Mouse (Mus musculus) retina, postnatal 1 day (tissue): Measurements from ENCODE around the gene Ddx42.

ENCODE experiments used
- DNase-seq: peaks from one replicate; pipeline ENCODE4 v3.0.0-alpha.2; 2012

Gene Ddx42

GRCm38 (mm10) chr11:106271131-106271793 lies 54.5 kb downstream of the Ddx42 start:
- no peak for DNase-seq

- DNase-seq = no peak
These were observed 55.3 kb downstream of the Ddx42 start for GRCm38 (mm10) chr11:106271794-106272643.

- peak; percentile 99 for DNase-seq
These were observed 56.1 kb downstream of the Ddx42 start, which contains the start of gene Smarcd2 for GRCm38 (mm10) chr11:106272644-106273310. Gene Smarcd2, minus strand, starts transcription at chr11:106272972.

GRCm38 (mm10) chr11:106273311-106273684 lies 56.6 kb downstream of the Ddx42 start:
- no peak for DNase-seq

GRCm38 (mm10) chr11:106273811-106274210 lies 57.1 kb downstream of the Ddx42 start:
- DNase-seq = no peak

- DNase-seq = no peak
These were observed 57.6 kb downstream of the Ddx42 start for GRCm38 (mm10) chr11:106274374-106274773.

GRCm38 (mm10) chr11:106274971-106275411 lies 58.3 kb downstream of the Ddx42 start:
- DNase-seq = peak; percentile 16

- DNase-seq = peak; percentile 93
These were observed 59.7 kb downstream of the Ddx42 start, which contains the start of gene Tcam1 for GRCm38 (mm10) chr11:106276454-106276853. Gene Tcam1, plus strand, starts transcription at chr11:106276672.

- no peak for DNase-seq
These were observed 65.7 kb downstream of the Ddx42 start for GRCm38 (mm10) chr11:106282452-106282851.

- no peak for DNase-seq
These were observed 66.6 kb downstream of the Ddx42 start for GRCm38 (mm10) chr11:106283371-106283770.

GRCm38 (mm10) chr11:106284126-106284525 lies 67.4 kb downstream of the Ddx42 start:
- no peak for DNase-seq

- no peak for DNase-seq
These were observed 69.5 kb downstream of the Ddx42 start for GRCm38 (mm10) chr11:106286206-106286605.

- no peak for DNase-seq
These were observed 70.3 kb downstream of the Ddx42 start for GRCm38 (mm10) chr11:106286987-106287386.

- DNase-seq = peak; percentile 81
These were observed 72.6 kb downstream of the Ddx42 start for GRCm38 (mm10) chr11:106289369-106289768.

GRCm38 (mm10) chr11:106290376-106290775 lies 73.7 kb downstream of the Ddx42 start:
- DNase-seq = no peak

GRCm38 (mm10) chr11:106291861-106292260 lies 75.1 kb downstream of the Ddx42 start:
- DNase-seq = no peak
